Mouse (Mus musculus) ovary, postnatal 36 days (tissue): ENCODE measurements around the gene Ten1.

Experiments used
- DNase-seq: peaks from one replicate; pipeline ENCODE4 v3.0.0; 2022; ENCODE audit warnings: low spot score, mixed read lengths

The Ten1 gene

GRCm38 (mm10) chr11:116196866-116197583, 1.6 kb upstream of the Ten1 start:
- no peak for DNase-seq

GRCm38 (mm10) chr11:116197584-116197906, 1.1 kb upstream of the Ten1 start:
- DNase-seq = no peak

DNA sequence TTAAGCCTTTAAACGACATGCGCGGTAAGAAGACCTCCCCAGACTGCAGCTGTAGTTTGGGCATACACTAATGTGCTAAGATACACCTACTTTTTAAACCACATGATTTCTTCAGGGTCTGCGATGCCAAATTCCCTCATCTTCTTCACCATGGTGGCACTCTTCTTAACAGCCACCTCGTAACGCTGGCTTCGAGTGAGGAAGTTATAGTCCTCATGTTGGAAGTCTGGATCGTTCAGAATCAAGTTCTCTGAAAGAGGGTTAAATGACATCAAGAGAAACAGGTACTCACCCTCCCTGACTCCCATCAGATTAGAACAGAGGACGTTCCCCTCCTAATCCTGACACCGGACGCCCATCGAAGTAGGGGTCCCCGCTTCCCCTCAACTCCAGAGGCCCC, 523 bp upstream of the Ten1 start:
- no peak for DNase-seq

GRCm38 (mm10) chr11:116201151-116201550, 2.5 kb downstream of the Ten1 start:
- no peak for DNase-seq

DNA sequence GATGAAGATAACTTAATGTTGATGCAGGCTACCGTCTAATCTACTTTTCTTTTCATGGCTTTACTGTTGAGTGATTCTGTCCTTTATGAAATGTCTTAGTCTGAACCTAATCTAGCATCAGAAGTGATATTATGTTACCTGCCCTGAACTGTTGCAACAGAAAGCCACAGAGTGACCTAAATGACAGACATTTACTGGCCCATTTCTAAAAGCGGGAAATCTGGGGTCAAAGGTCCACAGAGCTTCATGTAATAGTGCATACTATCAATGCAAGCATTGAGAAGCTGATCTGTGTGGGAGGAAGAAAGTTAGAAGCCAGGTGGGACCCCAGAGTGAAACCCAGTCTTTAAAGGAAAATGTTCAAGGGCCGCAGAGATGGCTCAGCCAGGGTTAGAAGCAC, 4.5 kb downstream of the Ten1 start:
- no peak for DNase-seq

- no peak for DNase-seq
These were observed 8.0 kb downstream of the Ten1 start for GRCm38 (mm10) chr11:116206678-116207077.

DNA sequence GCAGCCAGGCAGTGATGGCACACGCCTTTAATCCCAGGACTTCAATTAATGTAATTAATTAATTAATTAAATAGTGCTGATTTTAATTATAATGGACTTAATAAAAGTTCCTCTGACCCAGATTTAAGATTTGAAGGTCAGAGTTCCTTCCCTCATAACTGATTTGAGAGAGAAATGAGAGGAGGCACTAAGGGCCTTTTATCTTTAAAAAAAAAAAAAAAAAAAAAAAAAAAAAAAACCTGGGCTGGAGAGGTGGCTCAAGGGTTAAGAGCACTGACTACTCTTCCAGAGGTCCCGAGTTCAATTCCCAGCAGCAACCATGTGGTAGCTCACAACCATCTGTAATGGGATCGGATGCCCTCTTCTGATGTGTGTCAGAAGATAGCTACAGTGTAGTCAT, 10.0 kb downstream of the Ten1 start:
- DNase-seq = no peak

DNA sequence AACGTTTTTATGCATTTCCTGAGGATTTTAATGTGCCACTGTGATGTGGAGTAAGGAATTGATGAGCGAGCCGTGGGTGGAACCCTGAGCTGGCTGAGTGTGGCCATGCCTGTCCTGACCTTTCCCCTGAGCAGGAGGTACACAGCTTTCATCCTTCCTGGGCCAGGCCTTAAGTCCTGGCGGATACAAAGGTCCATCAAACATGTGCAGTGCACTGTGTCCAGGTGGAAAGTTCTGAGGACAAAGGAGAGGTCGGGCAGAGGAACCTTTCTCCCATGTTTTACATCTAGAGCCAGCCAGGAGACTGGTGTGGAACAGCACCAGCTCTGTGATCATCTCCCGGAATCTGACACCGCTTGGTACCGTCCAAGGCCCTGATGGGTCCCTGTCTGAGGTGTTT, 10.6 kb downstream of the Ten1 start:
- no peak for DNase-seq

DNA sequence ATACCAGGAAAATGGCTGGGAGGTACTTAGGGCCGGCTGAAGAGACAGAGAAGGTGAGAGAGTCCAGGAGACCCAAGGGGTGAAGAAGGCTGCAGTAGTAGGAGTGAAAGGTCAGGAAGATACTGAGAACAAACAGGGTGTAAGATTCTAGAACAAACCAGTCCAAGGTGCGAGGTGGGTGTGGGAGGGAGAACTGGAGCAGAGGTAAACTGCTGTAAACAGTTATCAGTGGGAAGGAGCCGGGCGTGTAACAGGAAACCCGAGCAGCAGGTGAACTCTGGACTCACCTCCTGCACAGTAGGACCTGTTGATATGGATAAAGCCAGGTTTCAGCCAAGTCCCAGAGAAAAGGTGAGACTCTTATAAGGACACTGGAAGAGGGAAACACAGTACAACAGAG, 12.0 kb downstream of the Ten1 start:
- no peak for DNase-seq

DNA sequence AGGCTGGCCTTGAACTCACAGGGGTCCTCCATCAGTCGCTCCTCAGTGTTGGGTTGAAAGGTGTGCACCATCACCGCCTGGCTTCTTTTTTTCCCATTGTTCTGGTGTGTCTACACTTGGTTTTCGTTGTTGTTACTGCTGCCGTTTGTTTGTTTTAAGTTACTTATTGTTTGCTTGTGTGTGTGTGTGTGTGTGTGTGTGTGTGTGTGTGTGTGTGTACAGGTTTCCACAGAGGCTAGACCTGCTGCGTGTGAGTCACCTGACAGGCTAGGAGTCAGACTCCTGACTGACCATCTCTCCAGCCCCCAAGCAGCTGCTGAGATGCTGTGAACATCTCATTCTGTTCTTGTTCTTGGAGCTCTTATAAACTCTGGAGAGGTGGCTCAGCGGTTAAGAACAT, 14.2 kb downstream of the Ten1 start:
- no peak for DNase-seq

DNA sequence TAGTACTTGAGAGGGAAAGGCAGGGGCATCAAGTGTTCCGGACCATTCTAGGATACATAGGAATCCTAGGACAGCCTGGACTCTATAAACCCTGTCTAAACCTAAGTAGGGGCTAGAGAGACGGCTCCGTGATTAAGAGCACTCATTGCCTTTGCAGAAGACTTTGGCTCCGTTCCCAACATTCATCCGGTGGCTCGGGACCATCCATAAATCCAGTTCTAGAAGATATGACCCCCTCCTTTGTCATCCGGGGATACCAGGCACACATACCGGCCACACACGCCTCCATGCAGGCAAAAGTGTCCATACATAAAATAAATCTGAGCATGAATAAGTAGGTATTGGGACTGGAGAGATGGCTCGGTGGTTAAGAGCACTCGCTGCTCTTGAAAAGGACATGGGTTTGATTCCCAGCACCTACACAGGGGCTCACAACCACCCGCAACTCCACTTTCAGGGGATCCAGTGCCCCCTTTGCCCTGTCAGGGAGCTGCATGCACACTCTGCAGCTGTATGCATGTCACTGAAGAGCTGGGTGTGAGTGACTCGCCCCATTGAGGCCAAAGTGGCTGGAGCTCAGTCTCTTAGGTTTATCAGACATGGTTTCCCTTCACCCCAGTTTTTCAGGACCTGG, 15.3 kb downstream of the Ten1 start:
- DNase-seq = no peak

- no peak for DNase-seq
These were observed 16.5 kb downstream of the Ten1 start for GRCm38 (mm10) chr11:116215181-116215580.

DNA sequence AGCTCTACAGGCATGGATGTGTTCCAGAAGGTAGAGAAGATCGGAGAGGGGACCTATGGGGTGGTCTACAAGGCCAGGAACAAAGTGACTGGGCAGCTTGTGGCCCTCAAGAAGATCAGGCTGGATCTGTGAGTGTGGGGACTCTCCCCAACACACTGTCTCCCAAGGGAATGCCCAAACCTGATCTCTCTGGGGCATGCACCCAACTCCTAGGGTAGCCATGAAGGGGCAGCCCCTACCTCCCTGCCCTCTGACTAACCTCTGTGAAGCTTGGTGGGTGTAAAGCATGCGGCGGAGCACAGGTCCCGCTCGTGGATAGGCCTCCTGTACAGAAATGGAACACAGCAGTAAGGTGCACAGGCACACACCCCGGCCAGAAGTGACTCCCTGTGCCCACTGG, 17.3 kb downstream of the Ten1 start:
- DNase-seq = no peak

GRCm38 (mm10) chr11:116216549-116216948, 17.9 kb downstream of the Ten1 start:
- no peak for DNase-seq

DNA sequence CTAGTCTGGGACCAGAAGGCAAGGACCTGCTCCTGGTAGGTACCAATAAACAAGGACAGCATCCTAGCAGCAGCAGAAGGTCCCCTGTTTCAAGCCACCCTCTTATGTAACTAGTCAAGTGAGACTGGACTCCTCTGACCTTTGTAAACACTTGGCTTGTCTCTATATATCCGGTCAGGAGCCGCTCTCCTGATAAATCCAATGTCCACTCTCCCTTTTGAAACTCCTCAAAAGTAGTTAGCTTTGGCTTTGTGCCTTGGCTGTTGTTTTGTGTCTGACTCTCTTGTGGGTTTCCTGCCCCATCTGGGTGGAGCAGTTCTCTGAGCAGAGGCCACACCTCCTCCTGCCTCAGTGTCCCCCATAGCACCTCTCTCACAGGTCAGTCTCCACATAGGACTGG, 19.6 kb downstream of the Ten1 start:
- no peak for DNase-seq

DNA sequence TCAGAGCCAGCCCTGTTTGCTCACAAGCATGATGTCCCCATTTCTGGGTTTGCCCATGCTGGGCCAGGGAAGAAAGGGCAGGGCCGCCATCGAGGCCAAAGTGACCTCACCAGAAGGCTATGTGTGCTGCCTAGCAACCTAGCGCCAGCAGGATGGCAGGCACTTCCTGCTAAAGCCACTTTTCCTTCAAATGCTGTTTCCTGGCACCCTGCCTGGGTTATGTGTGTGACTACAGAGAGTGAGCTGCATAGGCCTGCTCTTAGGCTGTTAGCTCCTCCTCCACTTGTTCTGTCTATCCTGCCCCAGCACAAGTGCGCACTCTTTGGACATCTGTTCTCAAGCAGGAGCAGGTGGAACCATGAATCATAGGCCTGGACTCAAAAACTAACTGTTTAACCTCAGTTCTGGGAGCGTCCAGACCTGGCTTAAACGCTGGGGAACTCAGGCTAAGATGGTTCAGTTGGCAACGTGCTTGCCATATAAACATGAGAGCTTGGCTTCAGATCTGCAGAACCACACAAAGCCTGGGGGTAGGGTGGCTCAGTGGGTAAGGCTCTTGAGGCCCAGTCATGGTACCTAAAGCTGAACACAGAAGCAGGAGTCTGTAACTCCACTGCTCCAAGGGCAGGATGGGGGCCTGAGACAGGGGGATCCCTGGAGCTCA, 20.2 kb downstream of the Ten1 start:
- DNase-seq = peak; percentile 75

DNA sequence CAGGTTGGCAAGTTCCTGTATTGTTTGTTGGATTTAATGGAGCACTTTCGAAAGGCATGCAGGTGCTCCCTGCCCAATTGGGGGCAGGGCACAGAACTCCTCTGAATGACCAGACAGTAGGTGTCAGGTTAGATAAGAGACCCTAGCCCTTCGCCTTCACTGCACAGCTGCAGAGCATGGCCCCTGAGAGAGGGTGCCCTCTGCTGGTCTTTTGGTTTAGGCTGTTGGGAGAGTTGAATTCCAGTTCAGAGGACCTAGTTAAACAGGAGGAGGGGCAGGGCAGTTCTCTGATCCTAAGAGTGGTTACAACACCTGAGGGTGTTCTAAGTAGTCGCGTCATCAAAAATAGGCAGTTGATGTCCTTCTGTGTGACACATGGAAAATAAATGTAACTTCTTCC, 21.2 kb downstream of the Ten1 start:
- DNase-seq = peak; percentile 52

- DNase-seq = no peak
These were observed 23.5 kb downstream of the Ten1 start for GRCm38 (mm10) chr11:116221931-116222739.

DNA sequence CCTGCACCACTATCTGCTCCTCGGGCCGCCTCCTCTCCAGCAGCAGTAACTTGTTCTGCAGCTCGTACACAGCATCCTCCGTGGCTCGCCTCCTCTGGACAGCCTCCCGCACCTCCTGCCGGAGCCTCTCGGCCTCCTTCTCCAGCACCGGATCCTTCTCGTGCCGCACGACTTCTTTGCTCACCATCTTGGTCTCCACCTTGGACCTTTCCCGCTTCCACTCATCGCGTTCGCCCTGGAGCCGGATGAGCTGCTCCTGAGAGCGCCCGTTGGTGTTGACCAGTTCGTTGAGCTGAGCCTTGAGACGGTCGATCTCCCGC, 24.0 kb downstream of the Ten1 start:
- no peak for DNase-seq

DNA sequence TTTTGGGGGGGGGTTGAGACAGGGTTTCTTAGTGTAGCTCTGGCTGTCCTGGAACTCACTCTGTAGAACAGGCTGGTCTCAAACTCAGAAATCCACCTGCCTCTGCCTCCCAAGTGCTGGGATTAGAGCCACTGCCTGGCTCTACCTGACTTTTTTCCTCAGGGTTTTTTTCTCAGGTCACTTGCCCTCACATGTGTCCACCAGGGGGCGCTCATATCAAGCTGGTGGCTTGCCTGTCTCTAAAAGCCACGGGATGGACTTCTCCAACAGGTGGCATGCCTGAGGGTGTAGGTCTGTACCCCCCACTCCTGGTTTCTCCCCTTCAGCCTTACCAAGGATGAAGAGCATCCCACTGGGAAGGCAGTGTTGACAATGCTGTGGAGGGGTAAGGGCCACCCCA, 27.8 kb downstream of the Ten1 start:
- peak; percentile 77 for DNase-seq

GRCm38 (mm10) chr11:116228699-116229098, 30.0 kb downstream of the Ten1 start:
- DNase-seq = no peak

DNA sequence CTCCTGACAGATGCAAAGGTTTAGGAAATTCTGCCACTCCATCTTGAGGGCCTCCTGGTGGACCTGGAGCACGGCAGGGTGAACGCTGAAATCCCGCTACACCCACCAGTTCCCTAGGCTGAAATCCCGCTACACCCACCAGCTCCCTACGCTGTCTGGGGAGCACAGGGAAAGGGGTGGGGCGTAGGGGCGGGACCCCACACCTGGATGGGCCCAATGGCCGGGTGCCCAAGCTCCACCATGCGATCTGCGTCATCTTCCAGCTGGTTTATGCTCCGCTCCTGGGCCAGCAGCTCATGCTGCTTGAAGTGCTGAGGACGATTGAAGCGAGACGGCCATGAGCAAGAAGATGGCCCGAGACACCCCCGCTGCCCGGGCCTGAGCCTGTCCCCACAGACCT, 33.8 kb downstream of the Ten1 start:
- DNase-seq = no peak

GRCm38 (mm10) chr11:116234901-116235300, 36.2 kb downstream of the Ten1 start:
- no peak for DNase-seq
